Mouse (Mus musculus): ENCODE measurements around the gene Pex26.

- TF ChIP-seq POLR2A (IDR thresholded peaks at IDR 0.05; ENCODE audit: low read depth, low read length) (no peak), CTCF (conservative IDR thresholded peaks at IDR 0.05; ENCODE audit: insufficient read depth, insufficient read length, low read depth, low read length) (no peak)
Observed at GRCm38 (mm10) chr6:121176731-121177098, 6.8 kb upstream of the Pex26 start.
